Mouse (Mus musculus) embryo, embryonic 9.5 days (tissue): Measurements from ENCODE around the gene Copz2.

Experiments used
- DNase-seq: peaks from one replicate; pipeline ENCODE4 v3.0.0-alpha.2; 2017; ENCODE audit errors: extremely low spot score

Copz2 gene

DNA sequence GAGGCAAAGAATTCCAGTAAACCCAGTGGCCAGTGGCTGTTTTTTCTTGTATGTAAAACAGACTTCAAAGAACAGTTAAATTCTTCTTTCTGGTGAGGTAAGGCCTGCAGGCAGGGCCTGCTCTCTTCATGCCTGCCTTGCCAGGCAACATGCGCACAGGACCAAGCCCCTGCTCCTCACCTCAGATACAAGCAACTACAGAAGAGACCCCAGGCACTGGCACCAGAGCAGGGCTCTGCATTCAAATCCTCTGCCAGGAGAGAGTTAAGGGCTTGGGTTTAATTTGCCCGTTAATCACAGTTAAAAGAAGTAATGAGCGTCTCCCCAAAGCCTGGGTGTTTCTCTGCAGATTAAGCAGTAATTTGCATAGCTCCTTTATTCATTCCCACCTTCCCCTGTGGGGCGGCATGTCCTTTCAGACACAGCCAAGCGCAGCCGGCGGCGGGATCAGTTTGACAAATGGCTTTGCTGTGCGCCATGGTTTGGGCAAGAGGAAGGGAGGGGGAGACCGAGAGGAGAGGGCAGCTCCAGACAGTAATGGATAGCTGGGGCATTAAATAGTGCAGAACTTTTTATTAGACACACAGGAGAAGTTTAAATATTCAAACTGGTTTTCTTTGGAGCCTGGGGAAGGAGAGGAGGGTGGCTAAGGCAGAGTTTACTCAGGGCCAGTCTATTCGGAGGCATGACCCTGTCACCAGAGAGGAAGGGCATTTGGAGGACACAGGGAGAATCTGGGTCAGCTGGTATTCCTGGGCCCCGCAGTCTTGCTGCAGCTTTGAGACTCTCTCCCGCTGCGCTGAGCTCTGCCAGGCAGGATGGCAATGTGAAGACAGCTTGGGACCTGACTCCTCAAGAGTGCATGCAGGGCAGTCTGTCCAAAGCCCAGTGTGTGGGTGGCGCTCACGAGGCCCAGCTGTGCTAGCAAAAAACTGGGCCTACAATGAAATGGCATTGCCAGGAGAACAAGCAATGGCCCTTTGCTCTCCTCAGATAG lies 53.3 kb downstream of the Copz2 start:
- peak; percentile 84 for DNase-seq

- DNase-seq = peak; percentile 66
These were observed 56.9 kb downstream of the Copz2 start for GRCm38 (mm10) chr11:96906431-96907161.

DNA sequence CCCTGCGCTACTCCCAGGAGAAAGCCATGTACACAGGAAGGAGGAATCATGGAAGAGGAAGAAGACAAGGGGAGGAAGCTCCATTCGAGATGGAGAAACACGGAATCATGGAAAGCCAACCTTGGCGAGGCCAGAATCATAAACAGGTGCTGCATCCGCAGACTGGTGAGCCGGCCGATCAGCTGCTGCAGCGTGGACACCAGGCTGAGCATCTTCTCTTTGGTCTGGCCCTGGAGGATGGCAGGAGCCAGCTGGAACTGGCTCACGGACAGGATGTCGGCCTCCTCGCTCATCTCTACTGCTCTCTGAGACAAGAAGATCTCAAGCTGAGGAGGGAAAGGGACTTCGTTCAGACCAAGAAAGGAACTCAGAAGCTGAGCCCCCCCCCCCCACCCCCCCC lies 58.9 kb downstream of the Copz2 start:
- DNase-seq = no peak

GRCm38 (mm10) chr11:96910003-96910402 lies 60.3 kb downstream of the Copz2 start:
- DNase-seq = peak; percentile 91
